Mouse (Mus musculus) kidney, adult 2 months (tissue): ENCODE data around the gene Frmd4a.

Experiments used
- CTCF ChIP-seq: fragments of 200-500 bp; conservative IDR thresholded peaks from 2 replicates; pipeline ENCODE4 v1.5.1; 2011; ENCODE audit warnings: low read depth, mild to moderate bottlenecking, control low read depth, low read length, moderate library complexity, mixed read lengths; ENCODE audit not compliant: insufficient read depth, insufficient read length
- POLR2A ChIP-seq: fragments of 200-500 bp; IDR thresholded peaks from one replicate; pipeline ENCODE4 v1.6.1; 2011; ENCODE audit warnings: low read depth, low read length, control low read depth

GRCm38 (mm10) chr2:4348509-4348908 lies 331.0 kb downstream of the Frmd4a start:
- TF ChIP-seq CTCF (no peak), POLR2A (no peak)
